Mouse (Mus musculus) ES-E14 (cell line): ENCODE measurements around the gene Rreb1. TPM values are rescaled to one million over a fixed set of nuclear protein-coding genes. Genes with fewer than 3 reads are reported as not detected.

Source experiments
- DNase-seq: peaks from one replicate; pipeline ENCODE4 v3.0.0-alpha.2; 2013; ENCODE audit warnings: low read depth, low spot score
- H3K27ac ChIP-seq: 2 replicates; pipeline ENCODE4 v1.5.1; 2012; ENCODE audit warnings: low read depth, mild to moderate bottlenecking, low read length, moderate library complexity, mixed read lengths; ENCODE audit not compliant: poor library complexity, insufficient read depth, severe bottlenecking
- H3K36me3 ChIP-seq: 2 replicates; pipeline ENCODE4 v1.6.1; 2012; ENCODE audit warnings: mild to moderate bottlenecking, low read length, moderate library complexity, mixed read lengths; ENCODE audit not compliant: control insufficient read depth, poor library complexity, insufficient read depth, severe bottlenecking
- H3K4me1 ChIP-seq, 2 experiments: fragments of 150-350 bp in 1 of 2; sonication (generic) in 1 of 2; 2 replicates each; pipeline ENCODE4 v1.6.1; 2012; ENCODE audit warnings: low read length in 2 of 2, mild to moderate bottlenecking in 1 of 2, mixed read lengths in 1 of 2; ENCODE audit not compliant: control insufficient read depth in 2 of 2, insufficient read depth in 2 of 2, poor library complexity in 1 of 2
- H3K4me3 ChIP-seq, 2 experiments: fragments of 150-350 bp in 1 of 2; sonication (generic) in 1 of 2; 2 replicates each; pipeline ENCODE4 v1.5.1; 2012; ENCODE audit warnings: low read length in 2 of 2, low read depth in 1 of 2, mild to moderate bottlenecking in 1 of 2, mixed read lengths in 1 of 2; ENCODE audit not compliant: insufficient read depth in 1 of 2, poor library complexity in 1 of 2, severe bottlenecking in 1 of 2
- H3K9ac ChIP-seq: 2 replicates; pipeline ENCODE4 v1.6.1; 2012; ENCODE audit warnings: low read depth, mild to moderate bottlenecking, low read length, mixed read lengths; ENCODE audit not compliant: poor library complexity, insufficient read depth, severe bottlenecking
- H3K9me3 ChIP-seq: fragments of 150-350 bp; sonication (generic); 2 replicates; pipeline ENCODE4 v1.6.1; 2012; ENCODE audit warnings: low read depth, mild to moderate bottlenecking, low read length; ENCODE audit not compliant: control insufficient read depth, insufficient read depth
- CHD2 ChIP-seq: IDR thresholded peaks from 2 replicates; pipeline ENCODE4 v1.6.1; 2014; ENCODE audit warnings: mild to moderate bottlenecking, low read depth, low read length, inconsistent platforms
- HCFC1 ChIP-seq: IDR thresholded peaks from 2 replicates; pipeline ENCODE4 v1.6.1; 2012; ENCODE audit warnings: low read length, inconsistent platforms, borderline replicate concordance; ENCODE audit not compliant: insufficient read depth
- MAFK ChIP-seq: IDR thresholded peaks from 2 replicates; pipeline ENCODE4 v1.6.1; 2014; ENCODE audit warnings: mild to moderate bottlenecking, low read depth, low read length, inconsistent platforms; ENCODE audit not compliant: insufficient read depth
- ZC3H11A ChIP-seq: IDR thresholded peaks from 2 replicates; pipeline ENCODE4 v1.6.1; 2012; ENCODE audit warnings: low read depth, mild to moderate bottlenecking, inconsistent platforms, low read length, borderline replicate concordance
- ZNF384 ChIP-seq: IDR thresholded peaks from 2 replicates; pipeline ENCODE4 v1.6.1; 2012; ENCODE audit warnings: low read depth, low read length, inconsistent platforms
- in situ Hi-C, 2 experiments: fragments of 600-800 bp; cut with MboI; formaldehyde crosslinking; loops; one replicate each; pipeline ENCODE4 v1.15.1; 2025; ENCODE audit warnings: low sequenced_read_pairs in 2 of 2, inconsistent platforms in 1 of 2; ENCODE audit not compliant: unreplicated experiment in 2 of 2
- total RNA-seq: library from RNA; depleted of rRNA; stranded (reverse); fragments of 300-350 nt; gene quantifications from 2 replicates; pipeline ENCODE4 v1.2.3, GENCODE M21; 2012

Gene Rreb1
- total RNA-seq, 1 experiment: 14.7 TPM

DNA sequence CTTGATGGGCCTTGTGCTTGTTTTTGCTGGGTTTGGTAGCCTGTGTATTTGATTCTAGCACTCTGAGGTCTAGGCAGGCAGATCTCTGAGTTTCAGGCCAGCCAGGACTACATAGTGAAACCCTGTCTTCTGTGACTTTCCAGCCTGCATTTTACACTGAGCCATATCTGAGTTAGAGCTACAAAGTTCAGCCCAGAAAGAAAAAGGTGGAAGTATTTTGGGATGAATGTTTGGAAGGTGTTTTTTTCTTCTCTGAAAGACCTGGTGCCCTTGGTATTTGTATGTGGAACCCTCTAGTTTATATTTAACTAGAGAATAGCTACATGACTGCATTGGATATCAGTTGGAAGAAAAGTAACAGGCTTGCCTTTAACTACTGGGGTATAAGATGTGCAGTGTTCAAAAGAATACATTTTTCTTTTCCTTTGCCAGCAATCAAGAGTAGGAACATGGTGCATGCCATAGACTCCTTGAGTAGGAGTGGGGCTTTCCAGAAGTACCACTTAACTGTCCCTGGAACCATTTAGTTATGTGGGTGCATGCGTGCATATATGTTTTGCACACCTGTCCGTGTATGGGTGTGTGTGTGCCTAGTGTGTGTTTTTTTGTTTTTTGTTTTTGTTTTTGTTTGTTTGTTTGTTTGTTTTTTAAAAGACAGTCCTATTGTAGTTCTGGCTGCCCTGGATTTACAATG, 94.1 kb downstream of the Rreb1 start:
- Histone ChIP-seq H3K4me3 (no peak overlapping the region), H3K27ac (no peak overlapping the region), H3K4me1 (0 out of 4 replicates have a peak, but pooled peaks cover 1 to 2% of the 10 kb centered on the region in 2 experiments), H3K9ac (no peak overlapping the region), H3K36me3 (no peaks in the 10 kb centered on the region), H3K9me3 (no peaks in the 10 kb centered on the region)
- in situ Hi-C loops: no loop called here
- TF ChIP-seq MAFK: no peak
- no peak for TF ChIP-seq ZC3H11A
- TF ChIP-seq HCFC1: no peak
- no peak for TF ChIP-seq ZNF384
- TF ChIP-seq CHD2: no peak
- no peak for DNase-seq

DNA sequence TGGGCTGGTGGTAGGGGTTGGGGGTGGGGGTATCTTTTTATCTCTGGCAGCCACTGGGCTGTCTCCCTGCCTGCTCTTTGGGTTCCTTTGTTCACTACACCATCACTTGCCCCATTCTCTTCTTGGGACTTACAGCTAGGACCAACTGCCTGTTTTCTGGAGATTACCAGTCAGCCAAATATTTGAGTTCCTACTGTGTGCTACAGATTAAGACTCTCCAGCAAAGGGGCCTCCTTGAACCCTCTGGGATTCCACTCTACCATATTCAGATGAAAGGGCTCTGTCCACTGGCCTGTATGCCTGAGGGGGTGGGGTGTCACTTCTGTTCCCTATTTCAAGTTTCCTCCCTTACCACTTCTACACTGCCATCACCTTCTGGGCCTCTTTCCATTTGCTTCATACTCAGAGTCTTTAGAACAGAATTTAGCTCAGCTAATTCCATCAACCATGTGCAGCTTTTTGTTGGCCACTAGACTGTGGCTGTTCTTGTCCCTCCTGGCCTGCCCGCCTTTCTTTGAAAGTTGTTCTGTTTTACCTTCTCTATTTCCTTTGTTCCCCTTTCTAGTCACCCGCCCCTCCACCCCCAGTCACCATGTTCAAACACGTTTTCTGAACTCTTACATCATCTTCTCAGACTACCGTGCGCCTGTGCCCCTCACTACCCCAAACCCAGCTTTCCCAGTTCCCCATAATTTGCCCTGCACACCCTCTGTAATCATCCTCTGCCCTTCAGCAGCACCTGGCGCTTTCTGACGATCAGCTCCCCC, 95.1 kb downstream of the Rreb1 start:
- no peak for DNase-seq
- H3K36me3 ChIP-seq: no peaks in the 10 kb centered on the region
- 0 out of 4 replicates have a peak, but pooled peaks cover 1 to 2% of the 10 kb centered on the region in 2 experiments for H3K4me1 ChIP-seq
- TF ChIP-seq HCFC1 (no peak), ZC3H11A (no peak), ZNF384 (no peak), CHD2 (no peak), MAFK (no peak)
- H3K4me3 ChIP-seq: no peak overlapping the region
- in situ Hi-C loops: no loop called here
- H3K9me3 ChIP-seq: no peaks in the 10 kb centered on the region
- H3K27ac ChIP-seq: no peak overlapping the region
- H3K9ac ChIP-seq: no peak overlapping the region

DNA sequence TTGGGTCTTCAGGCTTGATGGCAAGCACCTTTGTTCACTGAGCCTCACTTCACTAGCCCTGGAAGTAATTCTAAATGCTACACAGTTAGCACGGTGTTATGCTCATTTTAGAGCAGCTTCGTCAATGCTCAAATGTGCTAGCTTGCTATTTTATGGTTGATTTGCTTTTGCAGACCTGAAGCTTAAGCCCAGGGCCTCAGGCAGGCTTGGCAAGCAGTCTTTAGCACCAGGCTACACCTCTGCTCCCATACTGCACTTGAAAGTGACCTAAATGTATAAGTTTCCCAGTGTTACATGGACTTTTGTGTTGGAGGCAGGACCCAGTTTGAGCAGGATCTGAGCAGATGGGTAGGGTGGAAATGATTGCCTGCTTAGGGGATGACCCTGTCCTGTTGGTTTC, 97.7 kb downstream of the Rreb1 start:
- no peak overlapping the region for H3K27ac ChIP-seq
- TF ChIP-seq ZC3H11A (no peak), HCFC1 (no peak), CHD2 (no peak), ZNF384 (no peak), MAFK (no peak)
- H3K36me3 ChIP-seq: no peaks in the 10 kb centered on the region
- no peak overlapping the region for H3K4me3 ChIP-seq
- no peak for DNase-seq
- no peaks in the 10 kb centered on the region for H3K9me3 ChIP-seq
- in situ Hi-C loops: no loop called here
- H3K4me1 ChIP-seq: peaks cover 1 to 2% of the 10 kb centered on the region in 2 experiments; a peak in 1 of 4 replicates
- H3K9ac ChIP-seq: no peak overlapping the region

DNA sequence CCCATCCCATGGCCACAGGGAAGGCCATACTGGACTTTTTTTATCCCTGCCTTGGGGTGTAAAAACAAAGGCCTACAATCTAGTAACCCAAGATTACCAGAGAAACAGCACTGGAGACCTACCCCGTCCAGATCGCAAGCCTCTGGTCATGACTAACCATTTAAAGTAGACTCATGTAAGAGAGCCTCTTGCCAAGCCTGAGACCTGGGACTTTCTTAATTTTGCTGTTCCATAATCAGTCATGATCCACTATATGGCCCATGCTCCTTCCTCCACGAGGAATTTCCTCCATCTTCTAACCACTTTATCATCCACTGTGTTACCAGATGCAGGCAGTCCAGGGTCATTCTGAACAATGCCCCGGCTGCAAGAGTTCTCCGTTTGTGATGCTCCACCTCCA, 98.2 kb downstream of the Rreb1 start:
- no peak overlapping the region for H3K27ac ChIP-seq
- no peak overlapping the region for H3K9ac ChIP-seq
- H3K36me3 ChIP-seq: no peaks in the 10 kb centered on the region
- no peak for DNase-seq
- TF ChIP-seq HCFC1 (no peak), MAFK (no peak), ZNF384 (no peak), ZC3H11A (no peak), CHD2 (no peak)
- in situ Hi-C loops: no loop called here
- no peaks in the 10 kb centered on the region for H3K9me3 ChIP-seq
- no peak overlapping the region for H3K4me3 ChIP-seq
- peaks cover 1 to 2% of the 10 kb centered on the region in 2 experiments; a peak in 1 of 4 replicates for H3K4me1 ChIP-seq
